Mouse (Mus musculus): ENCODE data around the gene Wdr81. TPM values are rescaled to one million over a fixed set of nuclear protein-coding genes. Genes with fewer than 3 reads are reported as not detected.

Wdr81 gene
- polyA plus RNA-seq, 1 experiment from 2014 or later = 7.2 TPM

DNA sequence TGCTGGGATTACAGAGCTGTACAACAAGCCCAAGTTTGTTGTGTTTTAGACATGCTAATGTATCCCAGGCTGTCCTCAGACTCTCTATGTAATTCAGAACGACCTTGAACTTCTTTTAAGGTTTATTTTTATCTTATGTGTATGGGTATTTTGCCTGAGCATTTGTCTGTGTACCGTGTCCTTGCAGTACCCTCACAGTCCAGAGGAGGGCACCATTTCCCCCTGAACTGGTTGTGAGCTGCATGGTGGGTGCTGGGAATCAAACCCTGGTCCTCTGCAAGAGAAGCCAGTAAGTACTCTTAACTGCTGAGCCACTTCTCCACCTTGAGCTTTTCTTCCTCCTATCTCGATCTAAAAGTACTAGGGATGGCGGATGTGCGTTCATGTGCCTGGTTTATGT lies 20.4 kb downstream of the Wdr81 start:
- Histone ChIP-seq H3K27me3 (replicated peaks; ENCODE audit: insufficient read depth, low read length) (no peaks in the 10 kb centered on the region), H3K4me3 (ENCODE audit: low read depth, low read length) (no peak overlapping the region), H3K4me2 (replicated peaks; ENCODE audit: low read depth, low read length) (no peak overlapping the region), H3K27ac (ENCODE audit: low read length) (no peak overlapping the region), H3K36me3 (ENCODE audit: insufficient read depth, low read length) (no peaks in the 10 kb centered on the region), H3K4me1 (ENCODE audit: insufficient read depth, low read depth, low read length) (no peaks in the 10 kb centered on the region), H3K9ac (replicated peaks; ENCODE audit: low read depth) (no peak overlapping the region), H3K9me3 (ENCODE audit: low read length) (no peaks in the 10 kb centered on the region)
- WGBS = 81% methylated on average over 5 of the region's 5 CpGs
- DNase-seq (ENCODE audit: low spot score) = no peak
- TF ChIP-seq CTCF (IDR thresholded peaks at IDR 0.05) (peak; percentile 35), EP300 (IDR thresholded peaks at IDR 0.05) (no peak)
- ATAC-seq = no peak

DNA sequence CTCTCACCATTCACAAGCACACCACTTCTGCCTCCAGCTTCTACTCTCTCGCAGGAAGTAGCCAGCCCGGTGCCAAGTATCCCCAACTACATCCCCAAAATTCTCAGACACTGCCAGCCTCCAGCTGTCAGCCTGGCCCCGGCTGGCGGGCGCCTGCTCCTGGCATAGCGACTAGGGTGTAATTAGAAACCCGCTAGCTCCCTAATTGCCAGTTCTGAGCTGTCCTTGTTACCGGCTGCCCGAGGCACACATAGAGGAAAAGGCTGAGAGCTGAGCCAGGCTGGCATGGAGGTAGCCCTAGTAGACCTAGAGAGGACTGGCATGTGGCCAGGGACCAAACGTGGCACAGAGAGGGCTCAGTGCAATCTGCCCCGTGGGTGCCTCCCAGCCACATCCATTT lies 23.2 kb downstream of the Wdr81 start:
- Histone ChIP-seq H3K4me3 (ENCODE audit: low read depth, low read length) (no peak overlapping the region), H3K27ac (ENCODE audit: low read length) (no peak overlapping the region), H3K4me1 (ENCODE audit: insufficient read depth, low read depth, low read length) (no peaks in the 10 kb centered on the region), H3K9me3 (ENCODE audit: low read length) (no peaks in the 10 kb centered on the region), H3K9ac (replicated peaks; ENCODE audit: low read depth) (no peak overlapping the region), H3K36me3 (ENCODE audit: insufficient read depth, low read length) (no peaks in the 10 kb centered on the region), H3K27me3 (replicated peaks; ENCODE audit: insufficient read depth, low read length) (no peaks in the 10 kb centered on the region), H3K4me2 (replicated peaks; ENCODE audit: low read depth, low read length) (no peak overlapping the region)
- TF ChIP-seq EP300 (IDR thresholded peaks at IDR 0.05) (no peak), CTCF (IDR thresholded peaks at IDR 0.05) (no peak)
- DNase-seq (ENCODE audit: low spot score) = no peak
- WGBS = 72% methylated on average over 11 of the region's 11 CpGs
- no peak for ATAC-seq

DNA sequence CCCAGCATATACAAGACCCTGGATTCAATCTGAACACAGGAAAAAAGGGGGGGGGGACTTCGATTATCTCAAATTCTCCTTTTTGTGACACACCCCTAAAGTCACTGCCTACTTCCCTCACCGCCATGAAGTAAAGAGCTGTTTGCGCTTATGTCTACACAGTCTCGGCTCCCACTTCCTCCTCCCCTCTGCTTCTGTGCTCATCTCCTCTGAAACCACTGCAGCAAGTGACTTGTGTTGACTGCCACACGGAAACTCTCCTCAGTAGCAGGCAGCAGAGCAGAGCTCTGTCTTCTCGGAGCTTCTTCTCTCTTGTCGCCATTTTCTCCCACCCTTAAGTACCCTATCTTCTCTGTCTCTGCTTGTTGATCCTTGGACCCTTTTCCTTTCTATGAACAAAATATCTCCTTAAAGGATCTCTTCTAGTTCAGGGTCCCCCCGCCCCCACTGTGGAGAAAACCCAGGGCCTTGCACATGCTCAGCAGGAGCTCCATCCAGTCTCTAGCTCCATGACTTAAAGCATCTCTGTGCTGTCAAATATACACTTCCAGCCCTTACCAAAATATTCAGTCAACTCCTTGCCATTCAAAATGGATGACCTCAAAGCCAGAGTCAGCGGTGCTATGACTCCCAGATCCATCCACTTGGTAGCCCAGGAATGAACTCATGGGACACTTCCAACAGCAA lies 25.4 kb downstream of the Wdr81 start:
- TF ChIP-seq CTCF (IDR thresholded peaks at IDR 0.05) (no peak), EP300 (IDR thresholded peaks at IDR 0.05) (no peak)
- ATAC-seq = no peak
- no peak overlapping the region for H3K4me2 ChIP-seq (replicated peaks; ENCODE audit: low read depth, low read length)
- no peak overlapping the region for H3K27ac ChIP-seq (ENCODE audit: low read length)
- no peak overlapping the region for H3K9ac ChIP-seq (replicated peaks; ENCODE audit: low read depth)
- no peaks in the 10 kb centered on the region for H3K9me3 ChIP-seq (ENCODE audit: low read length)
- no peaks in the 10 kb centered on the region for H3K27me3 ChIP-seq (replicated peaks; ENCODE audit: insufficient read depth, low read length)
- 60% methylated on average over 9 of the region's 9 CpGs for WGBS
- H3K36me3 ChIP-seq (ENCODE audit: insufficient read depth, low read length) = no peaks in the 10 kb centered on the region
- peak; percentile 48 for DNase-seq (ENCODE audit: low spot score)
- no peaks in the 10 kb centered on the region for H3K4me1 ChIP-seq (ENCODE audit: insufficient read depth, low read depth, low read length)
- no peak overlapping the region for H3K4me3 ChIP-seq (ENCODE audit: low read depth, low read length)

DNA sequence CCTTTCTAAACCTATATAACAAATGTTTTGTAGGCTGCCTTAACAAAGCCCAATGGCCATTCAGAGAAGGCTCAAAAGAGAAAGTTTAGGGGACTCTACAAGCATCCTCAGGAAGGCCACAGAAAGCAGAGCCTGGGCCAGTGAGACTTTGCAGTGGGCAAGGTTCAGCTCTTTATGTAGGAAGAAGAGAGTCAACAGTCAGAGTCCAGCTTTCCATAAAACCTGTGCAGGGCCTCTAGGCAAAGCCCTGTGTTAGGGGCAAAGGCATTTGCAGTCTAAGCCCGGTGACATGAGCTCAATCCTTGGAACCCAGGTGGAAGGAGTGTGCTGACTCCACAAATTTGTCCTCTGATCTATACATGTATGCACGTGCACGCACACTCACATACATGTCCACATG lies 30.1 kb downstream of the Wdr81 start:
- WGBS = 91% methylated on average over 3 of the region's 3 CpGs
- TF ChIP-seq CTCF (IDR thresholded peaks at IDR 0.05) (no peak), EP300 (IDR thresholded peaks at IDR 0.05) (no peak)
- no peak overlapping the region for H3K9ac ChIP-seq (replicated peaks; ENCODE audit: low read depth)
- no peaks in the 10 kb centered on the region for H3K4me1 ChIP-seq (ENCODE audit: insufficient read depth, low read depth, low read length)
- no peak overlapping the region for H3K4me3 ChIP-seq (ENCODE audit: low read depth, low read length)
- no peak for DNase-seq (ENCODE audit: low spot score)
- ATAC-seq = no peak
- no peak overlapping the region for H3K4me2 ChIP-seq (replicated peaks; ENCODE audit: low read depth, low read length)
- no peak overlapping the region for H3K27ac ChIP-seq (ENCODE audit: low read length)
- H3K27me3 ChIP-seq (replicated peaks; ENCODE audit: insufficient read depth, low read length) = no peaks in the 10 kb centered on the region
- H3K36me3 ChIP-seq (ENCODE audit: insufficient read depth, low read length) = no peaks in the 10 kb centered on the region
- no peaks in the 10 kb centered on the region for H3K9me3 ChIP-seq (ENCODE audit: low read length)

DNA sequence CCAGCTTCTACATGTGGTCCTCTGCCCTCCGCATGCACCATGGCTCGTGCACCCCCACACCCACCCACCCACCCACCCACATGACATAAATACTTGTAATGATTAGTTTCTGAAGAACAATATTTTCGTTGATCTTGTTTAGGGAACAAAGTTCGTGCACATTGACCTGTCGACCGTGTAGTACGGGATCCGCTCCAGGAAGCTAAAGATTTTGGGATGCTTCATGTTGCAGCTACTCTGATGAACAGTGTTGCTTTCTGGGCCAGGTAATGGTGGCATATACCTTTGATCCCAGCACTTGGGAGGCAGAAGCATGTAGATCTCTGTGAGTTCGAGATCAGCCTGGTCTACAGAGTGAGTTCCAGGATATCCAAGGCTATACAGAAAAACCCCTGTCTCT lies 30.5 kb downstream of the Wdr81 start:
- Histone ChIP-seq H3K4me3 (ENCODE audit: low read depth, low read length) (no peak overlapping the region), H3K36me3 (ENCODE audit: insufficient read depth, low read length) (no peaks in the 10 kb centered on the region), H3K4me1 (ENCODE audit: insufficient read depth, low read depth, low read length) (no peaks in the 10 kb centered on the region), H3K27me3 (replicated peaks; ENCODE audit: insufficient read depth, low read length) (no peaks in the 10 kb centered on the region), H3K9ac (replicated peaks; ENCODE audit: low read depth) (no peak overlapping the region), H3K27ac (ENCODE audit: low read length) (no peak overlapping the region), H3K4me2 (replicated peaks; ENCODE audit: low read depth, low read length) (no peak overlapping the region), H3K9me3 (ENCODE audit: low read length) (no peaks in the 10 kb centered on the region)
- 87% methylated on average over 9 of the region's 9 CpGs for WGBS
- no peak for TF ChIP-seq EP300 (IDR thresholded peaks at IDR 0.05)
- no peak for TF ChIP-seq CTCF (IDR thresholded peaks at IDR 0.05)
- ATAC-seq = no peak
- DNase-seq (ENCODE audit: low spot score) = no peak

DNA sequence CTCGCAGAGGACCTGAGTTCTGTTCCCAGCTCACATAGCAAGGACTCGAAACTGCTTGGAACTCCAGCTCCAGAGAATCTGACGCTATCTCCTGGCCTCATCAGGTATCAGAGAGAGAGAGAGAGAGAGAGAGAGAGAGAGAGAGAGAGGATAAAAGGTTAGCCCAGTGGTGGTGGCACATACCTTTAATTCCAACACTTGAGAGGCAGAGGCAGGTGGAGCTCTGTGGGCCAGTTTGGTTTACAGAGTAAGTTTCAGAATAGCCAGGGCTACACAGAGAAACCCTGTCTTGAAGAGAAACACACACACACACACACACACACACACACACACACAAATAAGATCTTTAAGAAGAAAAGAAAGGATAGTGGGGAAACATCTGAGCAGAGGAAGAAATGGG lies 31.4 kb downstream of the Wdr81 start:
- WGBS = 82% methylated on average over 3 of the region's 3 CpGs

More for the DNA sequence above, 31.4 kb downstream of the Wdr81 start:
- Histone ChIP-seq H3K9me3 (ENCODE audit: low read length) (no peaks in the 10 kb centered on the region), H3K27me3 (replicated peaks; ENCODE audit: insufficient read depth, low read length) (no peaks in the 10 kb centered on the region), H3K36me3 (ENCODE audit: insufficient read depth, low read length) (no peaks in the 10 kb centered on the region), H3K9ac (replicated peaks; ENCODE audit: low read depth) (no peak overlapping the region), H3K4me2 (replicated peaks; ENCODE audit: low read depth, low read length) (no peak overlapping the region), H3K4me1 (ENCODE audit: insufficient read depth, low read depth, low read length) (no peaks in the 10 kb centered on the region), H3K4me3 (ENCODE audit: low read depth, low read length) (no peak overlapping the region), H3K27ac (ENCODE audit: low read length) (no peak overlapping the region)
- TF ChIP-seq EP300 (IDR thresholded peaks at IDR 0.05) (no peak), CTCF (IDR thresholded peaks at IDR 0.05) (no peak)
- DNase-seq (ENCODE audit: low spot score) = no peak
- no peak for ATAC-seq
